Mouse (Mus musculus) heart, adult 2 months (tissue): Measurements from ENCODE around the gene Cdc42ep4.

Source experiments
- EP300 ChIP-seq: fragments of 200-500 bp; IDR thresholded peaks from 2 replicates; pipeline ENCODE4 v1.6.1; 2011; ENCODE audit warnings: low read depth, low read length, control low read depth; ENCODE audit not compliant: insufficient read depth
- POLR2A ChIP-seq: fragments of 200-500 bp; IDR thresholded peaks from 2 replicates; pipeline ENCODE4 v1.6.1; 2011; ENCODE audit warnings: mild to moderate bottlenecking, low read depth, low read length, control low read depth; ENCODE audit not compliant: insufficient read depth

GRCm38 (mm10) chr11:113681979-113682378, 69.7 kb downstream of the Cdc42ep4 start:
- TF ChIP-seq EP300 (no peak), POLR2A (no peak)
